Mouse (Mus musculus): Measurements from ENCODE around the gene Zswim4. TPM values are rescaled to one million over a fixed set of nuclear protein-coding genes. Genes with fewer than 3 reads are reported as not detected.

The Zswim4 gene
- polyA plus RNA-seq, 1 experiment: 8.6 TPM

- no peak for DNase-seq (ENCODE audit: low spot score)
These were observed 56.2 kb downstream of the Zswim4 start for GRCm38 (mm10) chr8:84180530-84181190.

DNA sequence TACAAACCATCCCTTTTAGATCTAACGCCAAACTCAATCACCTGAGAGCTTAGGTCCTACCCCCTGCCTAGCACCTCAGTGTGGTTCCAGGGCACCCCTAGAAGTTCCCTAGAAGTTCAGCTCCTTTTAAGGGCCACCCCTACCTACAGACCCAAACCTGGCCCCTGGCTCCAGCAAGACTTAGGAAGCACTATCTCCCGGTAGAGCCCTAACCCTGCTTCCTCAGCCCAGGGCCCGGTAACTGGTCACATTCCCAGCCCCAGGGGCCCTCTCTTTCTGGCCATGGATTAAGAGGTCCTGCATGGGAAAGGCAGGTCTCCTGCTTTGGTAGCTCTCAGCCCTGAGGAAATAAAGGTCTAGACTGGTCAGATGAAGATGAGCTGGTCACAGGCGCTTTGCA, 56.9 kb downstream of the Zswim4 start:
- DNase-seq (ENCODE audit: low spot score): no peak

DNA sequence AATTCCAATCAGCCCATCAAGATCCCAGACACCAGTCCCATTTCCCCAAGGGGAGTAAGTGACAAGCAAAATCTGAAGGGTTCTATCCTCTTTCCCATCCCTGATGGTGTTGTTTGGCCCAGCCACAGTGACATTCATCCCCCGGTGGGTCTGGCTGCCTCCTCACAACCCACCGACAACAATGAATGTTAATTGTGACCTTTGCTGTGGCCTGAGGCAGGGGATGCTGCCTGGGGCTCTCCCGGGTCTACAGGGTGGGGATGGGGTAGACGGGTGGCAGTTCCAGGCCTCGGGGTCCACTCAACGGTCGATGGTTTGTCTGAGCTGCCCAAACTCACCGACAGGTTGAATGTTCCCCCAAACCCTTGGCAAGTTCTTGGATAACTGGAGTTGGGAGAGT, 58.3 kb downstream of the Zswim4 start:
- DNase-seq (ENCODE audit: low spot score): no peak

DNA sequence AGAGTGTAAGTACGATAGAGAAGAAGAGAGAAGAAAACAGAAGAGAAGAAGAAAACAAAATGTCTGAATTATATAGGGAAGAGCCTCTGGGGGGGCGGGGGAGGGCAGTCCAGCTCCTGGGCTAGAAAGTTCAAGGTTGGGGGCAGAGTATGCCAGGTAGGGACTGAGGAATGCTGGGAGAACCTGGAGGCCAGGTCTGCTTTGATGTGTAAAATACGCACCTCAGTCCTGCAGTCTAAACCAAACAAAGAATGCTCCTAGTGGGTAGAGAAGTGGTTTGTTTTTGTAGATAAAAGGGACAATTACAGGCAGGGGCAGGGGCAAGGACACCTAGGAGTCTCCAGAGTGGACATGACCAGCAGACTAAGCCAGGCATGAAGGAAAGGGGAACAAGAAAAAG, 59.5 kb downstream of the Zswim4 start:
- DNase-seq (ENCODE audit: low spot score): no peak

DNA sequence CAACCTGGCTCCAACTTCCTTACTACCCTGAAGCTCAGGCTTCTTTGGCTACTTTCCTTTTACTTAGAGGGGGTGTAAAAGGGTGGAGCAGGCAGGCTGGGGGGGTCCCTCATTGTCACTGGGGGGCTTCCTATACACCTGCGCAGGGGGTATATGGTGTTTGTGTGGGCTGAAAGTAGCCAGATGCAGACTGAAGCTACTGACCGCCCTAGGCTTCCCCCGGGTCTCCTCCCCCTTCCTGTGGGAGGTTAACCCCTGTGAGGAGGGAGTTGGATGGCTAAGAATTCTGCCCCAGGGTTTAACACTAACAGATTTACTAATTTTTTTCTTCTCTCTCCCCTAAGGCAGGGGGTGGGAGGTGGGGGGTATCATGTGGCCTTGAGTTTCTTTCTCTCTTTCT, 60.3 kb downstream of the Zswim4 start:
- DNase-seq (ENCODE audit: low spot score): no peak

DNA sequence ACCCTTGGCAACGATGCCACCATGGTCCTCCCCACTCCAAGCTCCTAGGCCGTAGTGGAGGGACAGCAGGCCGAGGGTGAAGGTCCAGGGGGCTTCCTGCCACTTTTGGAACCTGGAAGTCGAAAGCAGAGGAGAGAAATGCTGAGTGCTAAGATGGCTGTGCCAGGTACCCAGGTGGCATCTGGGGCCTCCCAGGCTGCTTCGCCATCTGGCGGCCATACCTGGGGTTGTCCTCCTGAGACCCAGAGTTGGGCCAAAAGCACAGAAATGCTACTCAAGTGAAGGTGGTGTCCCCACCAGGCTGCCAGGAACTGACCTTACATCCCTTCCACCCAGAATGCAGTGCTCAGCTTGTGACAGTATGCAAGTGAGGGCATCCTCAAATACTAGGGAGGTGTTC, 63.0 kb downstream of the Zswim4 start:
- DNase-seq (ENCODE audit: low spot score): no peak

GRCm38 (mm10) chr8:84170096-84170495, 66.8 kb downstream of the Zswim4 start:
- no peak for DNase-seq (ENCODE audit: low spot score)

GRCm38 (mm10) chr8:84167696-84168095, 69.2 kb downstream of the Zswim4 start:
- DNase-seq (ENCODE audit: low spot score): no peak

Other genes with a start within 250 kb of the Zswim4 start
- gene Samd1, start 239.4 kb downstream of the Zswim4 start, polyA plus RNA-seq (2012; rRNA removed): 34.5 and 36.0 TPM in 2 replicates
- 0.18 and 0.19 TPM in 2 replicates for gene 1700067K01Rik, start 235.6 kb downstream of the Zswim4 start, polyA plus RNA-seq (2012; rRNA removed)
- 0.14 and 0.15 TPM in 2 replicates for gene 2210011C24Rik, start 224.9 kb downstream of the Zswim4 start, polyA plus RNA-seq (2012; rRNA removed)
- 0.21 and 0.24 TPM in 2 replicates for gene Palm3, start 215.6 kb downstream of the Zswim4 start, polyA plus RNA-seq (2012; rRNA removed)
- 2.0 and 2.1 TPM in 2 replicates for gene Il27ra, start 194.5 kb downstream of the Zswim4 start, polyA plus RNA-seq (2012; rRNA removed)
- 0.21 and 0.30 TPM in 2 replicates for gene Rln3, start 192.1 kb downstream of the Zswim4 start, polyA plus RNA-seq (2012; rRNA removed)
- gene Gm10643, start 171.9 kb downstream of the Zswim4 start, polyA plus RNA-seq (2012; rRNA removed): 2.0 and 2.3 TPM in 2 replicates
- 8.0 and 11.0 TPM in 2 replicates for gene Rfx1, start 170.2 kb downstream of the Zswim4 start, polyA plus RNA-seq (2012; rRNA removed)
- 20.4 and 26.6 TPM in 2 replicates for gene Dcaf15, start 132.3 kb downstream of the Zswim4 start, polyA plus RNA-seq (2012; rRNA removed)
- gene Podnl1, start 111.1 kb downstream of the Zswim4 start, polyA plus RNA-seq (2012; rRNA removed): 0.66 and 1.1 TPM in 2 replicates
- gene Cc2d1a, start 89.1 kb downstream of the Zswim4 start, polyA plus RNA-seq (2012; rRNA removed): 18.5 and 22.3 TPM in 2 replicates
- 0.62 and 0.74 TPM in 2 replicates for gene 4930432K21Rik, start 89.0 kb downstream of the Zswim4 start, polyA plus RNA-seq (2012; rRNA removed)
- 0.13 TPM in 1 of 2 replicates, not detected in the other for gene Nanos3, start 51.8 kb downstream of the Zswim4 start, polyA plus RNA-seq (2012; rRNA removed)
- gene D8Ertd738e, start 12.7 kb upstream of the Zswim4 start, polyA plus RNA-seq (2012; rRNA removed): 183 and 196 TPM in 2 replicates
- 41.1 and 47.3 TPM in 2 replicates for gene Mri1, start 20.3 kb upstream of the Zswim4 start, polyA plus RNA-seq (2012; rRNA removed)
- 33.1 and 35.3 TPM in 2 replicates for gene Ccdc130, start 33.3 kb upstream of the Zswim4 start, polyA plus RNA-seq (2012; rRNA removed)
- gene Cacna1a, start 151.4 kb upstream of the Zswim4 start, polyA plus RNA-seq (2012; rRNA removed): 5.0 and 6.7 TPM in 2 replicates

All from urinary bladder, adult 2 months (tissue).